Mouse (Mus musculus) adrenal gland (tissue): ENCODE data around the gene Dpp4.

Experiments
- intact Hi-C: fragments of 180-260 bp; cut with DNase I; formaldehyde crosslinking; loops from one replicate; pipeline ENCODE4 v1.15.1; 2025
- long read RNA-seq, 2 experiments: library from polyadenylated mRNA; unstranded; transcript quantifications; one replicate each; pipeline ENCODE4 v2.0.0; 2020; ENCODE audit warnings: borderline replicate concordance in 1 of 2; ENCODE audit not compliant: insufficient replicate concordance in 1 of 2

The Dpp4 gene
- long read RNA-seq, experiment 1: 0 reads
- long read RNA-seq, experiment 2, full-length matches to known transcripts: 1 of 1 reads
- long read RNA-seq, experiment 2, partial matches to known transcripts: 0 of 1 reads
- long read RNA-seq, experiment 2, other reads (novel, unspliced or antisense): 0 of 1 reads

DNA sequence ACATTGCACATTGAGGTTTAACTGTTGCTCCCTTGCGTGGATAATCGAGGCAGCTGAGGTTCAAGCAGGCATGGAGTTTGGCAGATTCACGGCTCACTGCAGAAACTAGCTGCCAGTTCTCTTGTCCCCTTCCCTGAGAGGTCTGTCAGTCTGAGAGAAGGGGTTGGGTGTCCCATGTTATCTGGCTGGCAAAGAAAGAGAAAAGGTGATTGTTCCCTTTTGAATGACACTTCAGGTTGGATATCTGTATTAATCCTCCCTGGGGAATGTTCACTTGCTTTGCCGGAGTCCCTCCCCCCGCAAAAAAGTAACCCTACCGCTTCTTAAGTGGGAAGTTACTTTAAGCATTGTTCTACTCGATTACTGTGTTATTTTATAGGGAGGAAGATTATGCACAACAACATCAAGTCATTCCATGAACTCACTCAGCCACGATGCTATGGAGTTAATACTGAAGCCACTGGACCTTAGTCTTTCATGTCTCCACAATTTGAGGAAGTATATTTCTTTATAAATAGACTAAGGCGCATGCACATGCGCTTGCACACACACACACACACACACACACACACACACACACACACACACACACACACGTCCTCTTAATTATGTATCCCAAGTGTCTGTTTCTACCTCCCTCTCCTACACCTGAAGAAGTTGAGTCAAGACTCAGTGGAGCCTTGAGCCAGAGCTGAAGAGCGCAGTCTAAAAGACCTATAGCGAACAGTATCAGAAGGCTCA is at the start of gene Dpp4:
TSS of gene Dpp4 (minus strand) at position 151 of the 741 bp plus-strand sequence.
- intact Hi-C loops: no loop called here

DNA sequence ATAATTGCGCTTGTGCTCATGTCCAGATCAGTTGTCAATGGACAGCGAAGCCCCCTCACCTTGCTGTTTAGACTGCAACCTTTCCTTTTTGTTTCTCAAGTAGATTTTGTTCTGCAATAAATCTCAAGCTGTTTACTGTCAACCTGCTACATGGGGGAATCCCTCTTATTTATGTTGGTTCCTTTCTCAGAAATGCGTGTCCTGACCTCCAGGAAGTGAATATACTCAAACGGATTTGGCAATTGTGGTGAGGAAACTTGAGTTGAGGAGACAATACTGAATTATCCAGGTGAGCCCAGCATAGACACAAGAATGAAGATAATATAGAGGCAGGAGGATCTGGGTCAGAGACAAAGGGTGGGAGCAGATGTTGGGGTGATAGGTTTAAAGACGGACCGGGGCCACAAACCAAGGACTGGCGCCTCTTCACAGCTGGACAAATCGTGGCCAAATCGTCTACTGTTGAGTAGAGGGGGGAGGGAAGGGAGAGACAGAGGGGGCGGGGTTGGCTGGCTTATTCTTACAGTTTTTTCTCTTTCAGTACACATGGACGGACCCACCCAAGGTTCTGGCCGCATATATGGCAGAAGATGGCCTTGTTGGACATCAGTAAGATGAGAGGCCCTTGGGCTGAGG is 48.9 kb upstream of the Dpp4 start:
- intact Hi-C loops: no loop called here

DNA sequence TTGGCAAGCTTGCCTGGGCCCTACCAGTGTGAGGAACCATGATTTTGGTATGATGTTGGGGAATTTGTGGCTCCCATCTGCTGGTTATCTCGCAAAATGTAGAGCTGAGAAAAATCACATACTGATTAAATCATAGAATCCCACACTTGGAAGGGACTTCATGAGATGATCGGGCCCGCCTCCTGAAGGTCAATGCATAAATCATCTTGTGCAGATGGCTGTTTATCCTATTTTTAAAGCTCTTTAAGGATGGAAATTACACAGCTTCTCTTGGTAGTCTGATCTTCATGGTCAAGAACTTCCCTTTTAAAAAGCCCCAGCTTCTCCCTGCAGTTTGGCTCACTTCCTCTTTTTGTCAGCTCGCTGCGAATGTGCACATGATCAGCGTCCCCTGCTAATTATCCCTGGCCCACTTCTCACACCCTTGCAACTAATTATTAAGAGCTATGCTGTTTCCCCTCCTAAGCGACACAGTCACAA is 48.2 kb upstream of the Dpp4 start:
- intact Hi-C loops: no loop called here

- intact Hi-C loops: loop anchor here (2.0 to 5.0 kb wide), 2 partner anchors 112 to 473 kb away; no protein-coding TSS in a partner anchor
These were observed 47.5 kb upstream of the Dpp4 start for GRCm38 (mm10) chr2:62459241-62460174.

DNA sequence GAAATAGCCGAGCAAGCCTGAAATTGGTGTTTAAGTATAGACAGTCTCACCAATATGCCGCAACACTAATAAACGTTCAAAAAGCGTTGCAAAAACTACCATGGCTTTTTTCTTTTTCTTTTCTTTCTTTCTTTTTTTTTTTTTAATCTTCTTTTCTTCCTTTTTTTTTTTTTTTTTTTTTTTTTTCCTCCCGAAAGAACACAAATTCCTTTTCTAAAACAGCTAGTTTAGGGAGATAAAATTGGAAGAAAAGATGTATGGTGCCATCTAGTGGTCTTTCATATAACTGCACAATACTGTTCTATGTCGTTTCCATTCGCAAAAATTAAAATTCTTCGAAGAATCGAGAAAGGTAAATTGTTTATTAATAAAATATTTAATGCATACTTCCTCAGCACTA is 46.0 kb upstream of the Dpp4 start:
- intact Hi-C loops: loop anchor here (2.0 to 5.0 kb wide), 2 partner anchors 111 to 471 kb away; no protein-coding TSS in a partner anchor

DNA sequence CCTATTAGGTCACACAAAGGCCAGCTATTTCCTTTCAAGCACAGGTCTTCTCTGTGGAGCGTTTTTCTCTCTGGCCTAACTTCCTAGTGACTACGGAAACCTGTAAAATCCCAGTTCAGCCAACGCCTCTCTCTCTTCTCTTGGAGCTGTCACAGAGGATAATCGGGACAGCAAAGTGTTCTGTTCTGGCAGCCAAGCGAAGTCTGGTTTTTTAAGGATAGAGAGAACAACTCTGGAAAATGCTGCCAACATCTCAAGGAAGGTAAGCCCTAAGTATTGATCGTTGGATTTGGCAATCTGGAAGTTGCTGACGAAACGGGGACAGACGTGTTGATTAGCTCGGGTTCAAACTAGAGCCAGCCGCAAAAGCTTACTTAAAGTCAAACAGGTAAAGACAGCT is 43.0 kb upstream of the Dpp4 start:
- intact Hi-C loops: loop anchor here (5.0 kb wide), 1 partner anchor 108 kb away; no protein-coding TSS in a partner anchor

GRCm38 (mm10) chr2:62454033-62454432 is 42.0 kb upstream of the Dpp4 start:
- intact Hi-C loops: no loop called here

- intact Hi-C loops: no loop called here
These were observed 38.3 kb upstream of the Dpp4 start for GRCm38 (mm10) chr2:62450364-62450763.

DNA sequence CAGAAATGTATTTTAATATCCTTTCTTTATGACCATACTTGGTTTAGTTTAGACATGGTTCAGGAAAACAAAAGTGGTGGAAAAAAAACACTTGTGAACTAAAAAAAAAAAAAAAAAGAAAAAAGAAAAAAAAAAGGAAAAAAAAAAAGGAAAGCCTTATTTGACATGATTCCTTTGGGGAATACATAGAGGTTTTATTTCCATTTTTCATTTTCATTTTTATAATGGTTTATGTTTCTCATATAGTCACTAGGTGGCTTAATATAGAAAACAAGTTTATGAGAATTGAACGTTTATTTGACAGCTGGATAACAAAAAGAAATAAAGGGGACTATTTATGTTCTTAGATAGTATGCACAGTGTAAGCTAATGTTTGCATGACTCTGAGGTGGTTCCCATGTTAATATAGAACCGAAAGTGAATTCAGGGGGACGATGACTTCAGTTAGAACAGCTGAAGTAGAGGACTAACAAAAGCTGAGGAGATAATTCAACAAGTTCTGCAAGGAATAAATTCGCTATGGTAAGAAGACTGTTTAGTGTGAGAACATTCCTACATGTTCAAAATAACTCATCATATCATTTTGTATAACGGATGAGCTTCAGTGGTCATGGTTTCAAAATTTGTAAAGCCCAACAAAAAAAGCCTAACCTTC is 37.8 kb upstream of the Dpp4 start:
- intact Hi-C loops: no loop called here

DNA sequence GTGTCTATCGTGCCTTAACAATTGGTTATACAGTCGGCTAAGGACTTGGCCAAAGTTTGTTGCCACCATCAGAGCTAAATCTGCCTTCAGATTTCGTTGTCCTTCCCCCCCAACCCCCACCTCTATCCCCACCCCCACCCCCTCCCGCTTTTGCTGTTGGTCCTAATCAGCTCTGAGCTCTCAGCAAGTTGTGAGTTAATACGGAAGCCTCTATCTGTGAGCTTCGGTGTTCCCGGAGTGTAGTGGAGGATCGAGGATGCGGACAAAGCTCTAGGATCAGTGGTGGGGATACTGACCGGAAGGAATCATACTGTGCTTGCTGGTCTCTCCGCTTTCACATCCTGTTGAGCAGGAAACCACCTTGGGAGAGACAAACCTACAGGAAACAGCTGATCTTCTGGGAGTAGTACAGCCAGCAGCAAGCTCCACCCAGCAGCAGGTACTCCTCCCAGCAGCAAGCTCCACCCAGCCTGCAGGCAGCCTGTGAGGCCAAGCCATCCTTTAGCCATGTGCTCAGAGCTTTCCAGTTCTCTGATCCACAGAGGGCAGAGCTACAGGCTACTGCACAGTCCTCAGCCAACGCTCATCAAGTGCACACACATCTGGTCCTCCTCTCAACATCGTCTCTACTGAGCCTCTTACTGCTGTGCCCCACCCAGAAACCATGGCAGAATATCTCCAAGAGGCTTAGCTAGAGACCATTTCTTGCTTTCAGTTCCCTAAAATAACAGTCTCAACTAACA is 28.9 kb upstream of the Dpp4 start:
- intact Hi-C loops: no loop called here

- intact Hi-C loops: no loop called here
These were observed 28.1 kb upstream of the Dpp4 start for GRCm38 (mm10) chr2:62440083-62440482.

- intact Hi-C loops: no loop called here
These were observed 19.3 kb upstream of the Dpp4 start for GRCm38 (mm10) chr2:62431245-62431795.

DNA sequence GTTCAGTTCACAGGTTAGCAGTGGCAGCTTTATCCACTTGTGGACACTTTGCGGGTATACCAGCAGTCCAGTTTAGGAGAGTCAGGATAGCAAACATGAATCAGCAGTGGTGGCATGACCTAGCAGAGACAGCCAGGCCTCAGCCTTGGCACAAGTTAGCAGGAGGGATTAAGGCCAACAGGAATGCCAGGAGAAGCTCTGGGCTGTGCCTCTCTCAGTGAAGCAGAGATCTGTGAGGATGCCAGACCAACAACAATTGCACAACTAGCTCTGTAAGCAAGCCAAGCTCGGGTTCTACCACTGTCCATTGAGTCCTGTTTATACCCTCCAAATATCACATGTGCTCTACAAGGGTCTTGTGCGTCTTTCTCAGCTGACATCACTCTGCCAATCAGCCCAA is 13.9 kb upstream of the Dpp4 start:
- intact Hi-C loops: no loop called here

- intact Hi-C loops: no loop called here
These were observed 11.3 kb upstream of the Dpp4 start for GRCm38 (mm10) chr2:62423343-62423776.

DNA sequence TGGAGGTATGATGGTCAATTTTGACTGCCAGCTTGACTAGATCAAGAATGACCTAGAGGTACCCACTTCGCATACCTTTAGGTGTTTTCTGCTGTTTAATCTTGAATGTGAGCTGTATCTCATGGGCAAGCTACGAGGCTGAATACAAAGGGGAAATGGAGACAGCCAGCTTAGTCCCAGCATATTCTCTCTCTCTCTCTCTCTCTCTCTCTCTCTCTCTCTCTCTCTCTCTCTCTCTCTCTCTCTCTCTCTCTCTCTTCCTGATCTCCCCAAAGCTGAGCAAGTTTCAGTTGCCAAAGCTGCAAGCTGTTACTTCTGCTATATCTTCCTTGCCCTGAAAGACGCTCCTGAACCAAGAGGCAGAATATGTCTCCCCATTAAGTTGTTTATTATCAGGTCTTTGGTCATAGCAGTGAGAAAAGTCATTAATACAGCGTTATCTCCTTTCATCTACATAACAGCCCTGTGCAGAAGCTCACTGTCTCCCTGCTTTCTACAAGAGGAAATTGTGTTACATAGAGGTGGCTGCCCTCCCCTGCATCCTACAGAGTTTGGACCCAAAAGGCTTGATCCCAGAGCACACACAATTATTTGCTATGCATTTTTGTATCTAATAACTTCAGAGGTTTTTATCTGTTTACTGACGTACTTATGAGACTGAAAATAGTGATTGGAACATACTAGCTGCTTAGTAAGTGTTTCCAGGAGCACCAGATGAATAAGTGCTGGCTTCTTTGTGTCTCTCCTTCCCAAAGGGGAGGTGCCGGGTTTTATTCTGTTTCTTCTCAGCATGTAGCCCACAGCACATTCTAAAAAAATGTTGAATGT is 10.7 kb upstream of the Dpp4 start:
- intact Hi-C loops: no loop called here

DNA sequence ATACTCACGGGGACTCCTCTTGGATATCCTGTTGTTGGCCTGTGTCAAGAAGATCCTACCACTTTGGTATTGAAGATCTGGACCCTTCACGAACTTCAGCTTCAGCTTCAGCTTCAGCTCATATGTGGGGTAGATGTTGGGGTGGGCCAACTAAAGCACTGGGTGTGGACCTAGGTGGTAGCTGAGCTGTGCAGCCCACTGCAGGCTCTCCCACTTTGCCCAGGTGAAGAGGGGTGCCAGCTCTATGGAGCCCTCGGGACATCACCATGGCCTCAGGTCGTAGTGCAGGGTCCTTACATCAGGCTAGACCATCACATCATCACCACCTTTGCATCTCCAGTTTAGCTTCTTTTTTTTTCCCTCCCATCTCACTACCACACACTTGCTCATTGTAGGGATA is 9.2 kb upstream of the Dpp4 start:
- intact Hi-C loops: no loop called here

GRCm38 (mm10) chr2:62420045-62420444 is 8.0 kb upstream of the Dpp4 start:
- intact Hi-C loops: no loop called here

DNA sequence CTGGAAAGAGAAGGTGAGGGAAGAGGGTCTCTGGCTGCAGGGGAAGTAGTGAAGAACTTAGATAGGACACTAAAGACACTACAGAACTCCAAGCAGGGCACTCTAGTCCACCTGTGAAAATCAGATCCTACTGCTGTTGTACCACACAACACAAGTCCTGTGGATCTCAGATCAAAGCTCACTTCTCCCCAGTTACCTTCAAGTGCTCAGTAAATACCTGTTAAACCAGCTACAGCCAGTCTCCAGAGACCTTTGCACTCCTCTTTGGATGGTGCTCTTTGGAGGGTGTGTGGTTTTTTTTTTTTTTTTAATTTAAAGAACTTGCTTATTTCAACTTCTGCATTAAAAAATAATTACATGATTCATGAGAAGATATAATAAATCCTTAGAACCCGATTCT is 5.2 kb upstream of the Dpp4 start:
- intact Hi-C loops: no loop called here
